Mouse (Mus musculus): ENCODE measurements around the gene Gprasp2.
"Not testable (repeated sequence)": the region's sequence is repeated elsewhere in the genome, so short reads cannot be mapped to it uniquely, and the experiment has no call there.

Gprasp2 gene

GRCm38 (mm10) chrX:135838521-135839360 lies at the start of gene Gprasp2:
Gprasp2 (plus strand) TSS chrX:135839034.
- peak; percentile 21 to 29 for DNase-seq (ENCODE audit: low spot score in 2 of 2)

DNA sequence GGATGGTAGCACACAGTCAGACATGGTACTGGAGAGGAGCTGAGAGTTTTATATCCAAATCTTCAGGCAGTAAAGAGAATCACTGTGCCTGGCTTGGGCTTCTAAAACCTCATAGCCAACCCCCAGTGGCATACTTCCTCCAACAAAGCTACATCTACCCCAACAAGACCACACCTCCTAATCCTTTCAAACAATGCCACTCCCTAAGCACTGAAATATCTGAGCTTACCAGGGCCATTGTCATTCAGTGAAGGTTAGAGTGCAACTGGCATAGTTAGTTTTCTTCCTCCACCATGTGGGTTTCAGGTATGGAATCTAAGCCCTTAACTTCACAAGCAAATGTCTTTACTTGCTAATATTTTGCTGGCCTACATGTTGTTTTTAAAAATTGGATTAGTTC lies 47.3 kb upstream of the Gprasp2 start:
- DNase-seq (ENCODE audit: low spot score in 2 of 2): no peak

DNA sequence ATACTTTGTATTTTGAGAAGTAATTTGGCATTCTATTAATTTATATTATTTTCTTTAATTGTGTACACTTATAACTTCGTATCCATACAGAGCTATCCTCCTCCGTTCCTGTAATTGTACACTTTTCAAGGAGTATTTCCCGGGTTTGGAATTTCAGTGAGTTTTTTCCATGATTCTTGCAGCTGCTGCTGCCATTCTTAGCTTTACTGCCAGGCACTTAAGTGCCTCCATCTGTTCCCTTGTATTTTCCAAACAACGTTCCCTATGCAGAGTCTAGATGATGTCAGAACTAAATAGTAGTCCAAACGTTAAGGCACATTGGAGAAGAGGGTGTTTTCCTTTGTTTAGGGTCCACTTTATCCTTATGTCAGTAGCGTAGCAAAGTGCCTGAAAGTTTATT lies 46.5 kb upstream of the Gprasp2 start:
- no peak for DNase-seq (ENCODE audit: low spot score in 2 of 2)

- DNase-seq (ENCODE audit: low spot score in 2 of 2): peak; percentile 28 to 43
These were observed 43.1 kb upstream of the Gprasp2 start for GRCm38 (mm10) chrX:135795591-135796304.

DNA sequence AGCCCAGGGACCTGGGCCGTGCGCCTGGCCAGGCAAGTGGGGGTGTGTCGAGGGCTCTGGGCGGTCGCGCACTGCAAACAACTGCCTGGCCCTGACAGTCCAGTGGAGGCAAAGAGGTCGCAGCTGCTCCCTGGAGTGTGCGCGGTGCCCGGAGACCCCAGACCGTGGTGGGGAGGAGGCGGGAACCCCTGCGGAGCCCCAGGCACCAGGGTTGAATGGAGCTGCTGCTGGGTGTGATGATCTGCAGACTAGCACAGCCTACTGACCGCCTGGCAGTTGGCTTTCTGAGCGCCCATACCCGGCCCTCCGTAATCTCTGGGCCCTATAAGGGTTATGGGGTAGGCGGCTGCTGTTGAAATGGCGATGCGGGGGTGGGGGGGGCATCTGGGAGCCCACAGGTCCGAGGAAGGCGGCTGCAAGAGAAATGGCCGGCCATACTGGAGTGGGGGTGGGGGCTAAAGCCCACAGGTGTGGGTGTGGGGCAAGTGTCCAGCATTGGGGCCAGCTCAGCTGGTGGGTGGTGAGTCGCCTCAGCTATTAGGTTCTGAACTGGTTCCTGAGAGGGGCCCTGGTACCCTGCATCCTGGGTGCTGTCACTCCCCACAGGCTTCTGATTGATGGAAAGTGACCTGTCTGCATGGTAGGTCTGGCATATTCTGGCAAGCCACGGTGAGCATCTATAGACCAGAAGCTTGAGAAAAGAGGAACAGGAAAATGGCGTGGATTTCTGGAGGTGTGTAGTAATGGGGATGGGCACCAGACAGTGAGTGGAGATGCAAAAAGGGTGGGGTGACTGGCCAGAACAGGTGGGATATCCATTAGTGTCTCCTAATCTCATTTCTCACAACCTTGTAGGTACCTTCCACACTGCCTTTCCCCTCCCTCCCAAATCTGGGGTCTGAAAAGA lies 42.3 kb upstream of the Gprasp2 start:
- DNase-seq (ENCODE audit: low spot score in 2 of 2): not testable (repeated sequence)

DNA sequence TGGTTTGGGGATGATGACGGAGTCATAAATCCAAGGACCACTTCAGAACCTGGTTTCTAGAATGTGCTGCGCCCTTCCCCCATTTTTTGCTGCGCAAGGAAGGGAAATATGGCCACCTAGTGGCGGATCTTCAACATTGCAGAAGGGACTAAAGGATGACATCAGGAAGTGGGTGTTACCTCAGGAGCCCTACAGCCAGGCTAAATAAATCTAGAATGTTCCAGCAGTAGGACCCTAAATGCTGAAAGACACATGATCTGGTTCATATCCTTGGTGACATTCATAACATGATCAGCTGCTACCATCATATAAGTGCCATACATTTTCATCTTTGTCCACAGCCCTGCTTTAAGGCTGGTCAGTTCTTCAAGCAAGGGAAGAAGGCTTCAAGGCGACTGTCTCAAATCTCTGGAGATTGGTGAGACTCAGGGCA lies 41.6 kb upstream of the Gprasp2 start, which contains the start of gene Bhlhb9:
TSS of gene Bhlhb9 (plus strand) at position 383 of the 433 bp plus-strand sequence.
- DNase-seq (ENCODE audit: low spot score in 2 of 2): not testable (repeated sequence)

DNA sequence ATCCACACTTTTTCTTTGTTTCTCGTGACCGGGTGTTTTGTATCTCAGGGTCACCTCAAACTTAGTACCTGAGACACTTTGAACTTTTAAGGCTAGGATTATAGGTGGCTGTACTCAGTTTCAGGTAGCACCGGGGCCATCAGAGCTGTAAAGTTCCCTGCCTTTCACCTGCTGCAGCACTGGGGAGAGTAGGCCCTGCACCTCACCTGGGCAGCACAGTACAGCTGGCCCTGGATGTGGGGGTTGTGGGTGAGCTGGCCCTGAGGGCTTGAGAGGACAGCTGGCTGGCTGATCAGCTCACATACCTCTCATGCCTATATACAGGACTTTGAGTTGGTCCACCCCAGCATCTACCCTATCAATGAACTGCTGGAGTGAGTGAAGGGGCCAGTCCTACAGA lies 34.7 kb upstream of the Gprasp2 start:
- DNase-seq (ENCODE audit: low spot score in 2 of 2): no peak

DNA sequence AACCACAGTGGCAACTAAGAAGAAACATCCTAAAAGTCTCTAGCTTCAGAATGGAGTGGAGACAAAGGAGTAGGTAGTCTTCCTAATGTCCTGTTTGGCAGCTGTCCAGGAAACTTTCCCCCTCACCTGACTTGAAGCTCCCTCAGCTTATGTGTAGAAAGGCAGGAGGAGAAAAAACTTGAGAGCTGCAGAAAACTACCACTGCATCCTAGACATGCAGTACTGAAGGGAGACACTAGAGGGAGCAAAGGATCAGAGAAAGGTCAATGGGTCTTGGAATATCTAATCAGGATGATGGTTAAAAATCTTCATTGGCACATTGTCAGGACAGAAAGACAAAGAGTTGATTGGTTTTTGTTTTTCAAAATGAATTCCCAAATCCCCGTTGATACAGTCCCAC lies 33.1 kb upstream of the Gprasp2 start:
- peak in 1 of 2 experiments; percentile 31 for DNase-seq (ENCODE audit: low spot score in 2 of 2)

GRCm38 (mm10) chrX:135835896-135836295 lies 2.9 kb upstream of the Gprasp2 start:
- DNase-seq (ENCODE audit: low spot score in 2 of 2): not testable (repeated sequence)

DNA sequence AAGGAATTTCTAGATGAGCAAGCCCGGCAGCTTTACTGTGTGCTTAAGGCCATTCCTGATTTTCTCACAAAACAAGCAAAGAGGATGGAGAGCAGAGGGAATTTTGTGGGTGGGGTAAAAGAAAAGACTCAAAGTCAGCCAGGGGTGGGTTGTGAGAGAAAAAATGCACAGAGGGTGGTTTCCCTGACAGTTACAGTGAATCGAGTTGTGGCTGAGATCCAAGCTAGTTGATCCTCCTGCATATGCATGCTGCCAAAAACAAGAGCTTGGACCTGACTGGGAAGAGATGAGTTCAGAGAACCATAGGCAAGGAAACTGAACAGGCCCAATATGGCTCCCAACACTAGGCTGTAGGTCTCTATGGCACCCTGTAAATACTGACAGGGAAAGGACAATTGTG lies 938 bp upstream of the Gprasp2 start:
- no peak for DNase-seq (ENCODE audit: low spot score in 2 of 2)

- peak in 1 of 2 experiments; percentile 7 for DNase-seq (ENCODE audit: low spot score in 2 of 2)
These were observed 860 bp downstream of the Gprasp2 start for GRCm38 (mm10) chrX:135839397-135840391.

DNA sequence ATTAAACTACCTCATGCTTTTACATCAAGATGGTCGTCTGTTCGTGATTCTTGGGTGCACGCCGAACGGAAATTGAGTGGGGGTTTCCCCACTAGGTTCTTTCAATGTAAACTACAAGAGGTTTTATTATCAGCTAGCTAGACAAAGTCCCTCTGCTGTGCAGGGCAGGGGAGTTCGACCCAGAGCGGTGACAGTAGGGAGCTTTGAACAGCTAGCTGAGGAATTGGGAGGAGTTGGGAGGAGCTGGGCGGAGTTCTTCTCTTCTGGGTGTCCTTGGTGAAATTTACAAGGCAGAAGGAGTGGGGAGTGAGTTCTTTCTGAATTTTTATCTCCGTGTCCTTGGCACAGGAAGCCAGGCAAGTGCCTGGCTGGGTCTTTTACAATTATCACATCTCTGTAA lies 28.0 kb downstream of the Gprasp2 start:
- DNase-seq (ENCODE audit: low spot score in 2 of 2): not testable (repeated sequence)

DNA sequence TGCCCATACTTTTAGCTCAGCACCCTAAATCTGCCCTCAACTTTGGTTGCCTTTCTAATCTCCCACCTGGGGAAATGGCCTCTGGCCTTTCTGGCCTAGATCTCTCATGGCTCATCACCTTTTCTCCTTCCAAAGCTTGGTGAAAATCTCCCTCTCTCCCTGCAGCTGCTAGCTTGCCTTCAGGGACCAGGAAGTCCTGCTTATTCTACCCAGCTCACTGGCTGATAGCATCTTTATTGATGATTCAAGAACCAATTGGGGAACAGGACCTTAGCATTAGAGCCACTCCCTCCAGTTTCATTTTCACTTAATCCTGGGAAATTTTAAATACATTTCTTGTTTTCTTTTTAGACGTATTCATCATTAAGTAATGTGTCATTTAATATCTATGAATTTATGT lies 37.8 kb downstream of the Gprasp2 start:
- no peak for DNase-seq (ENCODE audit: low spot score in 2 of 2)

- DNase-seq (ENCODE audit: low spot score in 2 of 2): no peak
These were observed 40.8 kb downstream of the Gprasp2 start for GRCm38 (mm10) chrX:135879626-135880025.

- DNase-seq (ENCODE audit: low spot score in 2 of 2): peak; percentile 46 to 61
These were observed 46.8 kb downstream of the Gprasp2 start for GRCm38 (mm10) chrX:135885411-135886233.

- peak in 1 of 2 experiments; percentile 6 for DNase-seq (ENCODE audit: low spot score in 2 of 2)
These were observed 47.4 kb downstream of the Gprasp2 start for GRCm38 (mm10) chrX:135886234-135886585.
